Mouse (Mus musculus): ENCODE measurements around the gene Socs2.

DNA sequence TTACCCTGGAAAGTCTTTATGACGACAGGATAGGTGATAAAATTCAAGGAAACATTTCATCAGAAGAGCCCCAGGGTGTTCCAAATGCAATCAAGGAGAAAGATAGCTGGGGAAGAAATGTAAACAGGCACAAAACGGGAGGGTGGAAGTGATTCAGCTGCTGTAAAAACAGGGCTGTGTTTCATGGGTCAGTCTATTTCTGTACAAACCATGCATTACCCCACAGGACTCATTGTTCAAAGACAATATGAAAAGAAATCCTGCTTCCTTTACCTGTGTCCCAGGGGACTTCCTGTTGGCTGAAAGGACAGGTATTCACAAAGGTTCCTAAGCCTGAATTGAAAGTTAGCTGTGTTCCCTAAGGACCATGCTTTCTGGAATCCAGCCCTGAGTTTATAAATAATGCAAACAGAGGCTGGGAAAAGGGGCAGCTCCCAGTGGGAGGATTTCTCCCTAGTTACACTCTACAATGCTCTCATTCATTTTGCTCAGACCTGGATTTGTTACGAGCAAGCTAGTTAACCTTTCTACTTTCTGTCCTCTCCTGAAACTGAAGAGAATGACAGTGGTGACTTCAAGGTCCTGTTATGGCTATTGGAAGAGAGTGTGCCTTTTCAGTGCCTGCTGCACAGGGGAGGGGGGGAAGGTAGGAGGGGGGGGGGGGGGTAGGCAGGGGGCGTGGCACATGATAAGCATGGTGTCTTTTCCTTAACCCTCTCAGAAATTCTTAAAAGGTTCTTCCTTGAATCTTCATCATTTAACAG lies 80.0 kb downstream of the Socs2 start:
- TF ChIP-seq CTCF (IDR thresholded peaks at IDR 0.05; ENCODE audit: low read depth) (no peak), EP300 (IDR thresholded peaks at IDR 0.05; ENCODE audit: low read depth) (no peak; the same call in 1 of the 2 replicates)
